Mouse (Mus musculus) limb, embryonic 15.5 days (tissue): ENCODE results near the gene Kdm4c. TPM values are rescaled to one million over a fixed set of nuclear protein-coding genes. Genes with fewer than 3 reads are reported as not detected.
"Not testable (repeated sequence)": the region's sequence is repeated elsewhere in the genome, so short reads cannot be mapped to it uniquely, and the experiment has no call there.

Source experiments
- ATAC-seq: fragments of 200-750 bp; cut with Nextera tagmentation; 2 replicates; pipeline ENCODE4 v1.8.0; 2017; ENCODE audit warnings: low read depth, moderate TSS enrichment; ENCODE audit not compliant: insufficient number of reproducible peaks, low FRiP score, low TSS enrichment
- H3K27ac ChIP-seq: fragments of 300-500 bp; sonication (generic); 2 replicates; pipeline ENCODE4 v1.5.1; 2015; ENCODE audit warnings: moderate library complexity, mild to moderate bottlenecking, inconsistent platforms
- H3K27me3 ChIP-seq: fragments of 300-500 bp; sonication (generic); 2 replicates; pipeline ENCODE4 v1.6.1; 2015; ENCODE audit warnings: inconsistent platforms
- H3K36me3 ChIP-seq: fragments of 300-500 bp; sonication (generic); 2 replicates; pipeline ENCODE4 v1.6.1; 2015; ENCODE audit warnings: inconsistent platforms
- H3K4me1 ChIP-seq: fragments of 300-500 bp; sonication (generic); 2 replicates; pipeline ENCODE4 v1.6.1; 2015; ENCODE audit warnings: inconsistent platforms
- H3K4me2 ChIP-seq: fragments of 300-500 bp; sonication (generic); 2 replicates; pipeline ENCODE4 v1.6.1; 2015; ENCODE audit warnings: mild to moderate bottlenecking, inconsistent platforms
- H3K4me3 ChIP-seq: fragments of 300-500 bp; sonication (generic); 2 replicates; pipeline ENCODE4 v1.5.1; 2015; ENCODE audit warnings: mild to moderate bottlenecking, inconsistent platforms
- H3K9ac ChIP-seq: fragments of 300-500 bp; sonication (generic); 2 replicates; pipeline ENCODE4 v1.6.1; 2015; ENCODE audit warnings: inconsistent platforms
- H3K9me3 ChIP-seq: fragments of 300-500 bp; sonication (generic); 2 replicates; pipeline ENCODE4 v1.6.1; 2016; ENCODE audit warnings: inconsistent platforms
- WGBS: fragments of 180-500 bp; shearing (Covaris S2); methylation state at CpG from one replicate; pipeline ENCODE4 v1.1.7; 2015; 5-methylcytosine and 5-hydroxymethylcytosine counted together
- polyA plus RNA-seq: library from polyadenylated mRNA; unstranded; fragments of >200 nt; fragmentation: Nextera tagmentation; extraction: Ambion mirVana; gene quantifications from 2 replicates; pipeline ENCODE4 v1.2.1, GENCODE M21; 2015

Gene Kdm4c
- polyA plus RNA-seq, 1 experiment from 2014 or later: 15.9 TPM

- Histone ChIP-seq H3K4me3 (no peak overlapping the region), H3K4me1 (no peaks in the 10 kb centered on the region), H3K27me3 (no peaks in the 10 kb centered on the region), H3K27ac (no peak overlapping the region), H3K36me3 (peaks cover 12% of the 10 kb centered on the region), H3K9ac (no peak overlapping the region), H3K9me3 (no peaks in the 10 kb centered on the region), H3K4me2 (no peak overlapping the region)
- no peak for ATAC-seq
- WGBS: 88% methylated on average over 1 of the region's 1 CpGs
Observed at GRCm38 (mm10) chr4:74319313-74319712, 77.0 kb downstream of the Kdm4c start.

- WGBS: 97% methylated on average over 4 of the region's 4 CpGs
- Histone ChIP-seq H3K9ac (no peak overlapping the region), H3K27me3 (no peaks in the 10 kb centered on the region), H3K9me3 (no peaks in the 10 kb centered on the region), H3K36me3 (peaks cover 36% of the 10 kb centered on the region), H3K27ac (no peak overlapping the region), H3K4me2 (no peak overlapping the region), H3K4me3 (no peak overlapping the region), H3K4me1 (no peaks in the 10 kb centered on the region)
- no peak for ATAC-seq
Observed at GRCm38 (mm10) chr4:74357479-74357878, 115.2 kb downstream of the Kdm4c start.

GRCm38 (mm10) chr4:74360274-74360673 lies 118.0 kb downstream of the Kdm4c start:
- Histone ChIP-seq H3K4me1 (no peaks in the 10 kb centered on the region), H3K9me3 (no peaks in the 10 kb centered on the region), H3K4me2 (no peak overlapping the region), H3K27ac (no peak overlapping the region), H3K4me3 (no peak overlapping the region), H3K36me3 (peaks cover 35% of the 10 kb centered on the region), H3K9ac (no peak overlapping the region), H3K27me3 (no peaks in the 10 kb centered on the region)
- 93% methylated on average over 3 of the region's 3 CpGs for WGBS
- no peak for ATAC-seq

DNA sequence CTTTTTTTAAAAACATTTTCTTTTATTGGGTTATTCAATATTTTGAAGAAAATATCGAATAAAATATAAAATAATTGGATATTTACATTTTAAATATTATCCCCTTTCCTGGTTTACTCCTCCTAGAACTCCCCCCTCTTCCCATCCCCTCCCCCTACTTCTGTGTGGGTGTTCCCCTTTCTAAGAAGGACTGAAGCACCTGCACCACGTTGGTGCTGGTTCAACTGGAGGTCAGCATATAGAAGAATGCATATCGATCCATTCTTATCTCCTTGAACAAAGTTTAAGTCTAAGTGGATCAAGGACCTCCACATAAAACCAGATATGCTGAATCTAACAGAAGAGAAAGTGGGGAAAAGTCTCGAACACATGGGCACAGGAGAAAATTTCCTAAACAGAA lies 144.3 kb downstream of the Kdm4c start:
- no peak overlapping the region for H3K27ac ChIP-seq
- H3K27me3 ChIP-seq: no peaks in the 10 kb centered on the region
- 81% methylated on average over 4 of the region's 4 CpGs for WGBS
- H3K9ac ChIP-seq: no peak overlapping the region
- H3K9me3 ChIP-seq: no peaks in the 10 kb centered on the region
- H3K4me1 ChIP-seq: no peaks in the 10 kb centered on the region
- ATAC-seq: no peak
- no peak overlapping the region for H3K4me3 ChIP-seq
- H3K36me3 ChIP-seq: peaks cover 16% of the 10 kb centered on the region
- no peak overlapping the region for H3K4me2 ChIP-seq

DNA sequence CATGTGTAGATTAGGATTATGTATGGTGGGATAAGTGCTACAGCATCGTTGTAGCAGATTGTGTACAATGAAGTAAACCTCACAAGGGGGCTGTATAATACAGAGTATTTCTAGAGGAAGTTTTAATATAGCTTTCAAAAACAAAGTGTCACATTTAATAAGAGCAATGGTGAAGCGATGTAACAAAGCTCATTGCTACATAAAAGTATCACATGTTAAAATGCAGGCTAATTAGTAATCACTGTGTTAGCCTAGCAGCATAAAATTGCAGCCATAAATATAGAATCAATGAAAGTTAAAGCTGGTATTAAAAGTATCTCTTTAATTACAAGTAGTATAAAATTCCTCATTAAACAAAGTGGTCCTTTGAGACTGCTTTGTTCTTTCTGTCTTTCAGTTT lies 150.9 kb downstream of the Kdm4c start:
- Histone ChIP-seq H3K27ac (no peak overlapping the region), H3K4me2 (no peak overlapping the region), H3K4me1 (no peaks in the 10 kb centered on the region), H3K9ac (no peak overlapping the region), H3K4me3 (no peak overlapping the region), H3K36me3 (peaks cover 26% of the 10 kb centered on the region), H3K27me3 (no peaks in the 10 kb centered on the region), H3K9me3 (no peaks in the 10 kb centered on the region)
- WGBS: 67% methylated on average over 2 of the region's 2 CpGs
- ATAC-seq: no peak

DNA sequence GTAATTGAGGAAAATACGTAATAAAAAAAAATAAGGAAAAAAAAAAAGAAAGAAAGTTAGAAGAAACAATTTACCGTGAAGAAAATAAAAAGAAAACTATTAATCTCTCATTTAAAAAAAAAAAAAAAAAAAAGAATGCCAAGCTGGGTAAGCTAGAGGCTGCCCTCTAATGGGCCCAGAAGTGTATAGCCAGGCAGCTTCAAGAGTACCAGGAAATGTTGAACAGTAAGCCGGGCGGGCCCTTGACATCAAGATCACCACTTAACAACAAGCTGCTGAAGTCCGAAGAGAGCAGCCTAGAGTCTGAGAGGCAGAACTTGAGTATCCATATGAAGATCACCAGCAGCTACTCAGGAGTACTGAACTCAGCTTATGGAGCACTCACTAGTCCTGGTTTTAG lies 154.3 kb downstream of the Kdm4c start:
- no peaks in the 10 kb centered on the region for H3K4me1 ChIP-seq

DNA sequence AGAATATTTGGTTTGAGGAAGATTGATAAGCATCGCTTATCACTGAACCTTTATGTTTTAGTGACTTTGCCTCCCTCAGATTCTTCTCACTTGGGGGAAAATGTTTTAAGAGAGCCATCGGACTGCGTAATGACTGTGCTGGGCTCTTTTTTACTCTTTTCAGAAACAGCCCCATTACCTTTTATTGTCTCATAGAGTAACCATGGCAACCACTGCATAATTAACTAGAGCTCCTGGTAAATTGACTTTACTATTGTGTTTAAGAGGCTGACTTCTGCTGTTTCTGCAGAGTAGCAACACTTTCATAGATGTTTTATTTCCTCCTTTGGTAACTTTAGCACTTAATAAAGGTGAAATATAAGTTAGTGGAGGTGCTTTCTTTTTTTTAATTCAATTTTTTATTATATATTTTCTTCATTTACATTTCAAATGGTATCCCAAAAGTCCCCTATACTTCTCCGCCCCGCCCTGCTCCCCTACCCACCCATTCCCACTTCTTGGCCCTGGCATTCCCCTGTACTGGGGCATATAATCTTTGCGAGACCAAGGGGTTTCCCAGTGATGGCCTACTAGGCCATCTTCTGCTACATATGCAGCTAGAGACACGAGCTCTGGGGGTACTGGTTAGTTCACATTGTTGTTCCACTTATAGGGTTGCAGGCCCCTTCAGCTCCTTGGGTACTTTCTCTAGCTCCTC lies 159.5 kb downstream of the Kdm4c start:
- not testable (repeated sequence) for ATAC-seq, H3K4me1 ChIP-seq, H3K27ac ChIP-seq, H3K9ac ChIP-seq, H3K4me2 ChIP-seq, H3K4me3 ChIP-seq, H3K9me3 ChIP-seq, H3K27me3 ChIP-seq
- WGBS: 61% methylated on average over 7 of the region's 7 CpGs
- H3K36me3 ChIP-seq: peaks cover 37% of the 10 kb centered on the region

More for the DNA sequence above, 154.3 kb downstream of the Kdm4c start:
- WGBS: 94% methylated on average over 5 of the region's 5 CpGs
- no peak overlapping the region for H3K4me2 ChIP-seq
- H3K9ac ChIP-seq: no peak overlapping the region
- H3K4me3 ChIP-seq: no peak overlapping the region
- H3K36me3 ChIP-seq: peaks cover 23% of the 10 kb centered on the region
- H3K9me3 ChIP-seq: no peaks in the 10 kb centered on the region
- no peak for ATAC-seq
- no peaks in the 10 kb centered on the region for H3K27me3 ChIP-seq
- no peak overlapping the region for H3K27ac ChIP-seq

- WGBS: 78% methylated on average over 1 of the region's 1 CpGs
- Histone ChIP-seq H3K9ac (no peak overlapping the region), H3K36me3 (peaks cover 24% of the 10 kb centered on the region), H3K4me2 (no peak overlapping the region), H3K4me3 (no peak overlapping the region), H3K27ac (no peak overlapping the region), H3K27me3 (no peaks in the 10 kb centered on the region), H3K9me3 (no peaks in the 10 kb centered on the region), H3K4me1 (no peaks in the 10 kb centered on the region)
- no peak for ATAC-seq
Observed at GRCm38 (mm10) chr4:74408731-74409130, 166.4 kb downstream of the Kdm4c start.

GRCm38 (mm10) chr4:74419794-74420193 lies 177.5 kb downstream of the Kdm4c start:
- Histone ChIP-seq H3K9ac (no peak overlapping the region), H3K27me3 (no peaks in the 10 kb centered on the region), H3K36me3 (no peaks in the 10 kb centered on the region), H3K4me3 (no peak overlapping the region), H3K4me1 (no peaks in the 10 kb centered on the region), H3K27ac (no peak overlapping the region), H3K4me2 (no peak overlapping the region), H3K9me3 (no peaks in the 10 kb centered on the region)
- 82% methylated on average over 1 of the region's 1 CpGs for WGBS
- no peak for ATAC-seq

Other genes starting within 250 kb of the Kdm4c start
- 2.2 and 3.4 TPM in 2 replicates for gene Frmd3, start 229.1 kb upstream of the Kdm4c start, polyA plus RNA-seq